Mouse (Mus musculus): ENCODE measurements around the gene Smg6.

Smg6 gene

DNA sequence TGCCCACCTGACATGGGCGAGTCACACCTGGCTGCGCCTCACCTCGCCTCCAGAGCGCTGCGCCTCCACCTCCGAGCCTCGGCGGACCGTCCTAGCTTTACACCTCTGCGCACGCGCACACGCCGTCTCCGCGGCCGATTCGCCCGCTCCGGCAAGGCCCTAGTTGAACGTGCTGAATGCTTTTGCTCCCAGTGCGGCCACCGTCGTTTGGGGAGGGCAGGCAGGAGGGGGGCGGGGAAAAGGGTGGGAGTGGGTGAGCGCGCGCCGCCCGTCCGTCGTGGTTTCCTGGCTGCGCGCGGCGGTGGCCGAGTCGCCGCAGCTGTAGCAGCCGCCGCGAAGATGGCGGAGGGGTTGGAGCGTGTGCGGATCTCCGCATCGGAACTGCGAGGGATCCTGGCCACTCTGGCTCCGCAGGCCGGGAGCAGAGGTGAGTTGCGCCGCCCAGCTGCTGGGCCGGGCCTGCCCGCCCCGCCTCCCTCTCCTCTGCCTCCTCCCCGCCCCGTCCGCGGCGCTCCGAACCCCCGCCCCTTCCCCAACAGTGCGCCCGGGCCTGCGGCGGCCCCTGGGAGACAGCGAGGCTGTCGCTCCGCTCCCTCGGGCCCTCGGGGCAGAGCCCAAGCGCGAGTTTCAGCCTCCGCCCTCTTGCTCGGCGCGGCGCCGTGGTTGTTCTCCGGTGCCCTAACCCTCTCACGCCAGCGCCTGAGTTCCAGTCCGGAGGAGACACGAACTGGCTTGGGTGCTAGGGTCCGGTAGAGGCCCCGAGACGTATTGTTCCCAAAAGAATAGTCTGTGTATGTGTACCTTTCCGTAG lies at the start of gene Smg6, which contains the start of gene Srr:
Smg6 (plus strand) TSS at position 247 of the 811 bp plus-strand sequence.
Srr (minus strand) TSS at position 372 of the 811 bp plus-strand sequence.
- peak; percentile 99 for DNase-seq (ENCODE audit: low spot score)

DNA sequence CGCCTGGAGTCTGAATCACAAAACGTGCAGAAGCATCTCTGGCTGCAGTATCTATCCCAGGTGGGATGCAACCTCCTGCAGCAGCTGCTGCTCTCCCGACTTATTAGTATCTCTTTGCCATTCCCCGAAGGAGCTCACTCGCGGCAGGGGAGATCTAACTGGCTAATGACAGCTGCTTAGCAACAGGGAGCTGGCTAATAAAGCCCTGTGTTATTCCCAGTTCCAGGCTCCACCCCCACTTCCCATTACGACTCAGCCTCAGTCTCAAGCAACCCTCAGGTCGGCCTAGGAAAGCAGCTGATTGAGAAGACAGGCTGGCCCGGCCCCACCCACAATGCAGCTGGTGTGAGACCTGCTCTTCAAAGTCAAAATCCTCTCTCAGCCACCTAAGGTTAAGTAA lies 48.8 kb upstream of the Smg6 start:
- peak; percentile 83 for DNase-seq (ENCODE audit: low spot score)

DNA sequence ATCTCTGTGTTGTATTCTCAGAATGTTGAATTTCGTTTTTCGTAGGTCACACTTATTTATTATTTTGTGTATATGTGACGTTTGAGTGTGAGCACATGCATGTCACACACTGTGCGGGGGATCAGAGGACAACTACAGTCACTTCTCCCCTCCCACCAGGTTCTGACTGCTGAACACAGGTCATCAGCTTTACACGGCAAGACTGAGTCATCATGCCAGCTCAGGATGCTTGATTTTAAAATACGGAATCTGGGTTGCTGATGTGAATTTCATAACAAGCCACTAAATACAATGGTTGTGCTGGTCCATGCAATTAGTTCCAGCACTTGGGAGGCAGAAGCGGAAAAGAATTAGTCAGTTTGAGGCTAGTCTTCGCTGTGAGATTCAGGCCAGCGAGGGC lies 44.6 kb upstream of the Smg6 start:
- no peak for DNase-seq (ENCODE audit: low spot score)

DNA sequence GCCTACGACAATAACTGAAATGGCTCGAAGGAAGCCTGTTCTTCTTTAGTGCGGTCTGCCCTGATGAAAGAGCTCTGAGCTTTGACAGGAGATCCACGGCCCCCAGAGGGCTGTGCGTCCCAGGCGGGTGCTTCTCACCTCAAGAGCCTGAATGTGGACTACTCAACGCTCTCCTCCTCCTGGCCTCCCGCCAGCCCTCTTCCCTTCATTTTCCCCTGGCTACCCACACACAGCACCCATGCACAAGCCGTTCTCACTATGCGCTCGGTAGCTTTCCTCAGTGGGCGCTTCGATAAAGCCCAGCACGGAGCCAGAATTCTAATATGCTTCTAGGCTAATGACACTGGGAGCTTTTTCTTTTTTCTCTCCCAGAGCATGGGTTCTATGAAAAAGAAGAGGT lies 43.6 kb upstream of the Smg6 start:
- no peak for DNase-seq (ENCODE audit: low spot score)

DNA sequence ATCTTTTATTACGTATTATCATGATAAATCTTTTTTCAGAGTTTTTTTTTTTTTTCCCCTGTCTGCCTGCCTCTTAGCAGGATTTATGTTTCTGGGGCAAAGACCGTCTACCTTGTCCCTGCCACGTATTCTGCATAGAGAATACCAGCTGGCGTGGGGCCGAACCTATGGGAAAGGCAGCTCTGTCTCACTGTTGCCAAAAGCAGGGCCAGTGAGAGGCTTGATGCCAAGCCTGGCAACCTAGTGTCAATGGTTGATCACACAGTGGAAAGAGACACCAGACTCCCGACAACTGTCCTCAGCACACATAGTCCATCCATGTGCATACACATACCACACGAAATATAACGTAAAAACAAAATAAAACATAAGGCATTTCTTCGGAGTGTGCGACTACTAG lies 42.5 kb upstream of the Smg6 start:
- DNase-seq (ENCODE audit: low spot score): no peak

DNA sequence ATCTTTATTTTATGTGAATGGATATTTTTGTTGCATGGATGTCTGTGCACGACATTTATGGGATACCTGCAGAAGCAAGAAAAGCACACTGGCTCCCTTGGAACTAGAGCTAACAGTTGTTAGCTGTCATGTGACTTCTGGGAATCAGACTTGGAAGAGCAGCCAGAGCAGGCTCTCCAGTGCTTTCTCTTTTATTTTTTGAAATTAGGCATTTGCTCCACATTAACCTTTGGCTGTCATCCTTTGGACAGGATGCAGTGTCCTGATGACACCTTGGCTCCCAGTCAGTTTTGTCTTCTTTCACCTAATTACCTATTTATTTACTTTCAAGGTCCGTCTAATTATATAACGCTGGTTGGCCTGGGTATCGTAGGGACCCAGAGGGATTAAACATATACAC lies 31.0 kb upstream of the Smg6 start:
- DNase-seq (ENCODE audit: low spot score): no peak

DNA sequence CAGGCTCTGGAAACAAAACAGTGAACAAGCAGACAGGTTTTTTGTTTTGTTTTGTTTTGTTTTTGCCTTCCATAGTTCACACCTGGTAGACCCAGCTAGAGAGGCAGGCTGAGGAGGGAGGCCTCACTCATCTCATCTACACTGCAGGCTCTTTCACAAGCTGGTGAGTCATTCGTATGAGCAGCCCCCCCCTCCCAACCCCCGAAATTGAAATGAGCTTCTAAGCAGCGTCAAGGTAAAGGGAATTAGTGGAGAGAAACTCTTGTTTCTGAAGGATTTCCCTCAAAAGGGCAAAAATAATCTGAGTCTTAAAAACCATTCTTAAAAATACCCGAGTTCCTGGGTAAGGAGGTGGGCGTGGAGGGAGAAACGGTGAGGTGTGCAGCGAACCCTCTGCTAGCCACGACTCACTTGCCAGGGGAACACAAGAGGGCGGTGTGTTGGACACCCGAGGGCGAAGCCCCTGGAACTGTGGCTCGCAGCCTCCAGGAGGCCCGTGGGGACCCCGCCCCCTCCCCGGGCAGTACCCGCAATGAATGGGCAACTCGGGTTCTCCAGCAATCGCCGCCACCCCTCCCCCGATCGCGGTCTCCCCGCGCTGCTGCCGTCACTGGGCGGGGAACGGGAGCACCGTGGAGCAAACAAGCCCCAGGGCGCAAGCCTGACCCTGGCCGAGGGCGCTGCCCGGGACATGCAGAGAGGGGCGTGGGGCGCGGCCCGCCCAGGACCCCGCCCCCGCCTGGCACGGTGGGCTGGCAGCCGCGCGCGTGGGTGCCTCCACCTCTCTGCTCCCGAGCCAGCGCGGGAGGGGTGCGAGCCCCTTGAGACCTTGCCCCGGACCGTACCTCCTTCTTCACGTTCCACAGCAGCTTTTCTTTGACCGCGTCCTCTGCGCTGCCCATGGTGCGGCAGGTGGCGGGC lies 29.4 kb upstream of the Smg6 start:
- DNase-seq (ENCODE audit: low spot score): peak; percentile 49

DNA sequence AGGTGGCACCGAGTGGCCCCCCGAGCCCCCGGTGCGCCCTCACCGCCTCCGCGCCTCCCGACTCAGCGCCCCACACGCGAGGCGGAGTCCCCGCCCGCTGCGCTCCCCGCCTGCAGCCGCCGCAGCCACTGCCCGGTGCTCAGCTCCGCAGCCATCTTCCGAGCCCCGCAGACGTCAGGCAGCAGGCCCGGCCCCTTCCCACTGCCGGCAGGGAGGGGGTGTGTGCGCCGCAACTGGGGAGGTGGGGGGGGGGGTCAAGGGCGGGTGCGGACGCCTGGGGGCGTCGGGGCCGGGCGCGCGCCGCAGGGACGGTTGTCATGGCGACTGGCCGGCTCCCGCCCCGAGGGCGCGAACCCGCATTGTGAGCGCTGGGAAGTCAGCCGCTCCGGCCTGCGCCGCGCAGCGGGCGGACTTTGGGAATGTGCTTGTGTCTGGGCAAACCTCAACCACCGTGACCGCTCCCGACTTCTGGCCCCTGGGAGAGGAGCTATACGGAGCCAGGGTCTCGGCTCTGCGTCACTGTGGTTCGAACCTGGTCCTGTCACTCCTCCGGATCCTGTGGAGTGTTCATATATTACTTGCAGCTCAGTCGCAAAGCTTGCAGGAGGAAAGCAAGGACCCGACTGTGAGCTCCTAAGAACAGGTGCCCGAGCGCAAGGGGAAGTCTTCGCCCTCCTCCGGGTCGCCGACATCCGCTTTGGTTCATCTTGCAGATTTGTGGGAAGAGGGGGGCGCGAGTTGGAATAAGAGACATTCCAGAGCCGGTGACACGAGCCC lies 28.5 kb upstream of the Smg6 start, which contains the start of gene Sgsm2:
Sgsm2 (minus strand) TSS at position 160 of the 777 bp plus-strand sequence.
- DNase-seq (ENCODE audit: low spot score): peak; percentile 84

DNA sequence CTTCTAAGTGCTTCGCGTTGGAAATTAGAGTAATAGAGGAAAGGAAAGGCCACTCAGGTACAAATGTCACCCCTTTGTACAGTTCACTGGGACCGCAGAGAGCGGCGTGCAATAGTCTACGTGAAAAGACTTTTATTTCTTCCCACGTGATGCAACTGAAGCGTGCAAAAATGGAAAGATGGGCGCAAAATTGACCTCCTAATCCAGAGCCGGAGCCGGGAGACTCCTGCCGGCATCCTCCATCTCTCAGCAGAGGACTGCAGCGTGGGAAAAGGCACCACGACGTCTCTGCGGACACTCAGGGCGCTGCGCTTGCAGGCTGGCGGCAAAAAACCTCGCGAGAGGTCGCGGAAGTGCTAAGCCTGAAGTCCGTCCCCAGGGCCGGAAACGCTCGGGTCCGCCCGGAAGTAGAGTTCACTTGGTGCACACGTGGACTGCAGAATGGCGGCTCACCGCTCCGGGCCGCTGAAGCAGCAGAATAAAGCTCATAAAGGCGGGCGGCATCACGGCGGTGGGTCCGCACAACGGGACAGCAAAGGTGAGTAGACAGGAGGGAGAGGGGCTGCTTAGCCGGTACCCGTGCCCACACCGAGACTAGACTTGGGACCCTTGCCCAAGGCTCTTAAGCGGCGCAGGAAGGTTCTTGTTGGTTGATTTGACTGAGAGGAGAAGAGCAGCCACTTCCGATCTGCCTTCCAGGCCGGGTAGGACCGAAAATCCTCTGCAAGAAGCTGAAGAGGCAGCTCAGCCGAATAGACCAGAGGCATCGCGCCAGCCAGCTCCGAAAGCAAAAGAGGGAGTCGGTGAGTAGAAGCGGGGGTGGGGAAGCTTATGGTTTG lies 27.7 kb upstream of the Smg6 start, which contains the start of gene Tsr1:
Tsr1 (plus strand) TSS at position 394 of the 839 bp plus-strand sequence.
- peak; percentile 95 for DNase-seq (ENCODE audit: low spot score)

DNA sequence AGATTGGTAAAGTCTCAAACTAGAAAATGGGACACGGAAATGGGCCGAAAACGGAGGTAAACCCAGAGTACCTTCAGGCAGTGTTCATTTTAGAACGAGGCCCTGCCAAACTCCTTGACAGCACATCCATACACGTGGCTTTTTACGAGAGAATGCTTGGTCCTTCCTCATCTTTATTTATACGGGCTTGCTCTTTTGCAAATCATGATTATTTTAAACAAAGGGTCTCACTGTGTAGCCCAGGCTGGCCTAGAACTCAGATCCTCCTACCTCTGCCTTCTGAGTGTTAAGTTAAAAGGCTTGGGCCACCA lies 27.2 kb upstream of the Smg6 start:
- DNase-seq (ENCODE audit: low spot score): no peak

DNA sequence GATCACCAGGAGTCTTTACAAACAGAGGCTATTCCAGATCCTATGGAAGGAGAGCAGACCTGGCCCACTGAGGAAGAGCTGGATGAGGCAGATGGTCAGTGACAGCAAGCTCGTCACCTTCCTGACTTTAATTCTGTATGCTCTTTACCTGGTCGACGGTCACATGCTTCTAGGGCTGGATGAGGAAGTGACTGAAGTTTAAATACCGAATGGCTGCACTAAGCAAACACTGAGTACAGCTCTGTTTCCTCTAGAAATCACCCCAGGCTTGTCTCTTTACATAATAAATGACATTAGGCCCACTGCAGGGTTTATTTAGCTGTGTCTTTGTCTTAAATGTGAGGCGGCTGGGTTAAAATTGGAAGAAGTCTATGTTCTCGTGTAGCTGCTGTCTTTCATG lies 24.1 kb upstream of the Smg6 start:
- DNase-seq (ENCODE audit: low spot score): no peak

DNA sequence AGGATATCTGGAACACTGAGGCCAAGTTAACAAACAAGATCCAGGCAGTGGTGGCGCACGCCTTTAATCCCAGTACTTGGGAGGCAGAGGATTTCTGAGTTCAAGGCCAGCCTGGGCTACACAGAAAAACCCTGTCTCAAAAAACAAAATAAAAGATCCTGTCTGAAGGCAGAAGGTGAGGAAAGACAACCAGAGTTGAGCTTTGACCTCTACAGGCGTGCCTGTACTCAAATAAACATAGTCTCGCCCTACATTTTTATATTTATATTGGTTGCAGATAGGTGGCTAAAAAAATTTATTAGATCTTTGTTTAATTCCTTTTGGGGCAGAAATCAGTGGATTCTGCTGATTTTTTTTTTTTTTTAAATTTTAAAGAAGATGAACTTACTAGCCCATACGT lies 23.2 kb upstream of the Smg6 start:
- no peak for DNase-seq (ENCODE audit: low spot score)

DNA sequence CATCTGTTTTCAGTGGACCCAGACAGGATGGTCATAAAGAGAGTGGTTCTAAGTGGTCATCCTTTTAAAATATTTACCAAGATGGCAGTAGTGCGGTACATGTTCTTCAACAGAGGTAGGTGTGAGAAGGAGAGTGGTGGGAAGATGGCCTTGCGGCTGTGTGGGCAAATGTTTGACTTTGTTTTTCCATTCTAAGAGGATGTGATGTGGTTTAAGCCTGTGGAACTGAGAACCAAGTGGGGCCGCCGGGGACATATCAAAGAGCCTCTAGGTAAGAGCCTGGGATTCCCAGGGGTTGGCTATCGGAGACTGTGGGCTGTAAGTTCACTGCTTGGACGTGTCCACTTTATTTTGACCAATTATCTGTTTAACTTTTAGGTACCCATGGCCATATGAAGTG lies 17.8 kb upstream of the Smg6 start:
- DNase-seq (ENCODE audit: low spot score): no peak

DNA sequence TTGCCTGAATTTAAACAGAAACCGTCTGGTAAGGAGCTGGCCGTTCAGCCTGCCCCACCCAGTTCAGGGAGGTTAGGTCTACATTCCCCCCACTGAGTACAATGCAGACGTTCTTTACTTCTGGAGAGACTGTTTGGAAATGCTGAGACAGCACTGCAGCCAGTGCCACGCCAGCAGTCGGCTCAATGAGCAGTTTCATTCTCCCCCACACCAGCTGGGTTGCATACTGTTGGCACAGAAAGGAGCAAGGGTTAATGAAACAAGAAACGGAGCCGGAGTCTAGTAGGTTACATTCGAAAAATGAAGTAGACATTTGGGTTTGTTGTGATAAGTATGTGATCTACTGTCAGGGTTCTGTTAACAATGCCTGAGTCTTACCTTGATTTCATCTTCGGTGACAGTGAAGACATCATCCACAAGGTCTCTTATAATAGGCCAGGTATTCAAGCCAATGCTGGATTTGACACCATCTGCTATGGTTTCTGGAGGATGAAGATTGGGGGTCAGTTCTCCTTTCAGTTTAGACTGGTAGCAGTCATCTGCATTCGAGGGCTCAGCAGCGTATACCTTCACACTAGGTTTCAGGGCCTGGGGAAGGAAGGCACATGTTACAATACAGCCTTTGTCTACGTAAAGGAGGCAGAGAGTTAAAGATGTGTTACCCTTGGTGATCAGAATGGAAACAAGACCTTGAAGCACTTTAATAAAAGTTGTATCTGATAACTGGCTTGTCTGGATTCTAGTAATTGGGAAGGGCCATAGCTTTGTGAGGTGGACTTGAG lies 16.8 kb upstream of the Smg6 start:
- DNase-seq (ENCODE audit: low spot score): no peak

DNA sequence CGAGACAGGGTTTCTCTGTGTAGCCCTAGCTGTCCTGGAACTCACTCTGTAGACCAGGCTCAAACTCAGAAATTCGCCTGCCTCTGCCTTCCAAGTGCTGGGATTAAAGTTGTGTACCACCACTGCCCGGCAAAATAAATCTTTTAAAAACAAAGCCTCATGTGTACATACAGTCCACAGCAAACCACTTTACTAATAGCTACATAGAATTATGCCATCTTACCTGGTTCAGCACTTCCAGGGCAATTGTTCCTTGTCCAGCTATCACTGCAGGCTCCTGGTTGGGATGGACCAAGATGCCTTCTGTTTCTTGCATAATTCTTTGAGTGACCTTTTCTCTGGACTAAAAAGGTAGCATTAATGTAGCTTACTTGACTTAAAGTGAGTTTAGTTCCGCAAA lies 15.6 kb upstream of the Smg6 start:
- DNase-seq (ENCODE audit: low spot score): no peak

DNA sequence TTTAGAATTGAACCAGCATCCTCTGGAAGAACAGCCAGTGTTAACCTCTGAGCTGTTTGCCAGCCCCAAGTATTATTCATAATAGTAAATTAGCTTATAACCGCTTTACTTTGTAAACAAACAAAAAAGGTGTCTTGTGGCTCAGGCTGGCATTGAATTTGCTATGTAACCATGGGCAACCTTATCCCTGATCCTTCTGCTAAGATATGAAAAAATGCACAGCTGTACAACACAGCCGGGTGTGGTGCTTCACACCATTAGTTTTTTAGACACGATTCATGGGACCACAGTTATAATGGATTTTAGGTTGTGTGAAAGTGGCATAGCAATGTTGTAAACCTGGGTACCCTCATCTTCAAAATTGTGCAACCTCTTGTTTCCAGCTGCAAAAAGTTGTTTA lies 13.1 kb upstream of the Smg6 start:
- no peak for DNase-seq (ENCODE audit: low spot score)

DNA sequence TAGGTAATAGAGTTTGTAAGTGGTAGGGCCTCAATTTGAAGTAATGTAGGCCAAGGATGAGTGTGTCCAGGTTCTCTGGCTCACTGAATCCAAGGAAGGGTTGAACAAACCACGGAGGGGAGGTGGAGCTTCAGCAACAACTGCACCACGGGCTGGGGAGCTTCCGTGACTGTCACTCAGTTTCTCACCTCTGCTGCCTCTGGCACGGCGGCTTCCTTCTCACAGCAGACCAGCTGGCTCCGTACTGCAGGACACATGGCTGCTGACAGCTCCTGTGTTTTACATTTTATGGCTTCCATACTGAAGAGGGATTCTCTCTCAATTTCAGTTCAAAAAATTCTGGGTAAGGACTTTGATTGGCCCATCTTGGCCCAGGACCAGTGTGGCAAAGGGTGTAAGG lies 6.4 kb upstream of the Smg6 start:
- no peak for DNase-seq (ENCODE audit: low spot score)

DNA sequence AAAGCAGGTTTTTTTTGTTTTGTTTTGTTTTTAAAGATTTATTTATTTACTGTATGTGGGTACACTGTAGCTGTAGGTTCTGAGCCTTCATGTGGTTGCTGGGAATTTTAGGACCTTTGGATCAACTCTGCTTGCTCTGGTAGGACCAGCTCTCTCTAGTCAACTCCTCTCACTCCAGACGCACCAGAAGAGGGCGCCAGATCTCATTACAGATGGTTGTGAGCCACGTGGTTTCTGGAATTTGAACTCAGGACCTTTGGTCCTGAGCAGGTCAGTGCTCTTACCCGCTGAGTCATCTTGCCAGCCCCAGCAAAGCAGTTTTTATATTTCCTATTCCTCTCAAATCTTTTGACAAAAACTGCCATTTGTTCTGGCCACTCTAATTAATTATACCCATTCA lies 1.5 kb upstream of the Smg6 start:
- peak; percentile 28 for DNase-seq (ENCODE audit: low spot score)

DNA sequence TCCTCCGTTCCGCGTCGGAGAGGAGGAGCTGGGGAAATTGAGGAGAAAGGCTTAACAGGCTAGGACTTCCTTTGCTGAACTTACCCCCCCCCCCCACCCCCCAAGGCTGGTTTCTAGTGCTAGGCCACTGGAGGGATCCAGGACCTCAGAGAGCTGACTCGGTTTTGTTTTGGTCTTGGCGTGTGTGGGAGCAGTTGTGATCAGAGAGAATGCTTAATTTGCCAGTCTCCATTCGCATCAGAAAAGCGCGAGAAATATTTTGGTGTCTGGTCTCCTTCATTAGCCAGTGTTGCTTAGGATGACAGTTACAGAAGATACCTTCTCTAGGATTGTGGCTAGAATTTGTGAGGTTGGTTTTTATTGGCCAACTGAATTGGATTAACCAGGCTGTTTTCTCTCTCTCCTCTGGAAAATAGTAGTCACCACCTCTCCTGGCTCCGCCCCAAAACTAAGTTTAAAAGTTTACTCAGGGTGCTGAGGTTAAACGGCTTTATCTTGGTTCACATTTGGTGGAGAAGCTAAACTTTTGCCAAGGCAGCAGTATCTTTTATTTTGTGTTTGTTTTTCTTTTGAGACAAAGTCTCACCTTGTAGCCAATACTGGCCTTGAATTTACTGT lies 874 bp downstream of the Smg6 start:
- no peak for DNase-seq (ENCODE audit: low spot score)

DNA sequence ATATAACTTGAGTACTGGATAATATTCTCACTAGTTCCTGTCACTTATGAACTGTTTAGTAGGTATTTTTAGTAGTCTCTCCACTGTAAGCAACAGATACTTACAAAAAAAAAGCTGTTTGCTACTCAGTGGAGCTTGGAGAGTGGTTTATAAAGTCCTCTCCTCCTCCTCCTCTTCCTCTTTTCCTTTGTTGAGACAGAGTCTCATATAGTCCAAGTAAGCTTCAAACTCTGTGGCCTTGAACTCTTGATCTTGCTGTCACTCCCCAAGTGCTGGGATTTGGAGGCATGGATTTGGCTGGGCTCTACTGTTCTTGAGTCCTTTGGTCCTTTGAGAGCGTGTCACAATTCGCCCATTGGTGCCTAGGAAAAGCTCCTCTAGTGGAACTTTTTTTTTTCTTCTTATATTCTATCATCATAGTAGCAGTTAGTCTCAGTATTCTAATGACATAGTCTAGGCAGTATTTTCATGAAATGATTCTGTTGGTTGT lies 1.7 kb downstream of the Smg6 start:
- no peak for DNase-seq (ENCODE audit: low spot score)
